Mouse (Mus musculus): ENCODE data around the gene Ywhaq. TPM values are rescaled to one million over a fixed set of nuclear protein-coding genes. Genes with fewer than 3 reads are reported as not detected.
A peak's percentile ranks its signal among the peaks of the same experiment; 100 is the strongest.

Ywhaq gene
- polyA plus RNA-seq (2012; rRNA removed), result 13.5 and 39.4 TPM in 2 replicates

DNA sequence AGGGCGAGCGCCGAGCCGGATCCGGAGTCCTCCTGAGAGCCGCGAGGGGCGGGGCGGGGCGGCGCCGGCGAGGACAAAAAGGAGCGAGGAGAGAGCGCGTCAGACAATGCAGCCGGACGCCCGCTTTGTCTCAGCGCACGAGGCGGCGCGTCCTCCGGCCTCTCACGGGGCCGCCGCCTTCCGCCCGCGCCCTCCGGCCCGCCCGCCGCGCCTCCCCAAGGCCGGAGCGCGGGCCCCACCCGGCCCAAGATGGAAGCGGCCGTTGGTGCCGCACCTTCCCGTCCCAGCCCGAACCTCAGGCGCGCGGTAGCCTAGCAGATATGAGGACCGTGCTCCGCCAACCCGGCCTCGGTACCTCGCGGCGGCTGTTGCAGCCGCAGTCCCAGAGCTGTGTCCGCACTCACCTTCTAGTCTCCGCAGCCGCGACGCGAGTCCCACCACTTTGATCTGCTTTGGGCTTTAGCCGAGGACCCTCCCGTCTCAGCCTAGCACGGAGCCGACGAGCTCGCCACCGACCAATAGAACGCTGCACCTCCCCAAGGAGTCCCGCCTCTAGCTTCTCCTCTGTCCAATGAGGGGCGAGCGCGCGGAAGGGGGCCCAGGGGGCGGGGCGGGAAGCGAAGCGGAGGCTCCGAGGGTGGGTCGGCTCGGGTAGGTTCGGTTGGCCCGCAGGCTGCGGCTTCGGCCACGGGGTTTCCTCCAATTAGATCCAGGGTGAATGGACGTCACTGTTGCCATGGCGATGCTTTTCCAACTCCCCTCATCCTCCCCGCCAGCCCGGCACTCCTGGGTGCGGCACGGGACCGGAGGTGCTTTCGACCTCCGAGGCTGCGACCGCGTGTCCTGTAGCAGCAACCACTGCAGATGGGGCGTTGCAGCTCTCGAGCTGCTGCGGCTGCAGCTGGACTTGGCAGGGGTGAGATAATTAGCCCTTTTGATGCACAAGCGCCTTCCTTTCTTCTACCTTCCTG lies at the start of gene Ywhaq:
Gene Ywhaq (minus strand): TSS at position 538 of the 971 bp plus-strand sequence.
- Histone ChIP-seq H3K27me3 (ENCODE audit: control insufficient read depth, insufficient read depth, low read length) (no peaks in the 10 kb centered on the region), H3K27ac (ENCODE audit: insufficient read depth, low read depth, low read length) (peak within 1 kb of the TSS; percentile 94), H3K4me1 (ENCODE audit: control insufficient read depth, insufficient read depth, insufficient read length, low read length) (peaks cover 3% of the 10 kb centered on the region; the same call in 1 of the 2 replicates), H3K36me3 (ENCODE audit: control insufficient read depth, insufficient read depth, low read length) (peaks cover 12% of the 10 kb centered on the region; the same call in 1 of the 2 replicates), H3K4me3 (ENCODE audit: low read depth, low read length) (peak within 1 kb of the TSS; percentile 71)
- TF ChIP-seq CTCF (IDR thresholded peaks at IDR 0.05; ENCODE audit: extremely low read depth, insufficient read length, insufficient replicate concordance, low read depth, low read length) (no peak), POLR2A (IDR thresholded peaks at IDR 0.05; ENCODE audit: low read depth, low read length) (peak; percentile 92)
- WGBS, result under 1% methylated on average over 103 of the region's 103 CpGs

GRCm38 (mm10) chr12:21463448-21463891 lies 46.0 kb upstream of the Ywhaq start:
- Histone ChIP-seq H3K27me3 (ENCODE audit: control insufficient read depth, insufficient read depth, low read length) (no peaks in the 10 kb centered on the region), H3K36me3 (ENCODE audit: control insufficient read depth, insufficient read depth, low read length) (no peaks in the 10 kb centered on the region), H3K4me1 (ENCODE audit: control insufficient read depth, insufficient read depth, insufficient read length, low read length) (no peaks in the 10 kb centered on the region), H3K27ac (ENCODE audit: insufficient read depth, low read depth, low read length) (no peak overlapping the region), H3K4me3 (ENCODE audit: low read depth, low read length) (no peak overlapping the region)
- WGBS, result 79% methylated on average over 5 of the region's 5 CpGs
- no peak for TF ChIP-seq CTCF (IDR thresholded peaks at IDR 0.05; ENCODE audit: extremely low read depth, insufficient read length, insufficient replicate concordance, low read depth, low read length)
- TF ChIP-seq POLR2A (IDR thresholded peaks at IDR 0.05; ENCODE audit: low read depth, low read length), result no peak

DNA sequence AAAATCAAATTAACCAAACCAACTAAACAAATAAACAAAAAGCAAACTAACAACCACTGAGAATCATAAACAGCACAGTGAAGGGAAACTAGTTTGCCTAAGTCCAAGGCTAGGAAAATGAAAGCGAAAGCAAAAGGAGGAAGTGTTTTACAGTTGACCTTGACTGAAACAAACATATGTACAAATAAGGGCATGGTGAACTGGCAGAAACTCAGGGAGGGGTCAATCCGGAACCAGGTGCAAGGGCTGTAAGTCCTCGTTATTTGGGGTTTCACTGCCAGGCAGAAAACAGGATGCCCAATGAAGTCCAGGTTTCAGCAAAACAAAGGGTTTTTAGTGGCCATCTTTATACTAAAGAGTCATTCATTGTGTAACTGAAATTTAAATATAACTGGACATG lies 45.2 kb upstream of the Ywhaq start:
- Histone ChIP-seq H3K27me3 (ENCODE audit: control insufficient read depth, insufficient read depth, low read length) (no peaks in the 10 kb centered on the region), H3K36me3 (ENCODE audit: control insufficient read depth, insufficient read depth, low read length) (no peaks in the 10 kb centered on the region), H3K4me3 (ENCODE audit: low read depth, low read length) (no peak overlapping the region), H3K27ac (ENCODE audit: insufficient read depth, low read depth, low read length) (no peak overlapping the region; the same call in 1 of the 2 replicates), H3K4me1 (ENCODE audit: control insufficient read depth, insufficient read depth, insufficient read length, low read length) (no peaks in the 10 kb centered on the region)
- WGBS, result 42% methylated on average over 3 of the region's 3 CpGs
- TF ChIP-seq CTCF (IDR thresholded peaks at IDR 0.05; ENCODE audit: extremely low read depth, insufficient read length, insufficient replicate concordance, low read depth, low read length) (no peak), POLR2A (IDR thresholded peaks at IDR 0.05; ENCODE audit: low read depth, low read length) (no peak)

DNA sequence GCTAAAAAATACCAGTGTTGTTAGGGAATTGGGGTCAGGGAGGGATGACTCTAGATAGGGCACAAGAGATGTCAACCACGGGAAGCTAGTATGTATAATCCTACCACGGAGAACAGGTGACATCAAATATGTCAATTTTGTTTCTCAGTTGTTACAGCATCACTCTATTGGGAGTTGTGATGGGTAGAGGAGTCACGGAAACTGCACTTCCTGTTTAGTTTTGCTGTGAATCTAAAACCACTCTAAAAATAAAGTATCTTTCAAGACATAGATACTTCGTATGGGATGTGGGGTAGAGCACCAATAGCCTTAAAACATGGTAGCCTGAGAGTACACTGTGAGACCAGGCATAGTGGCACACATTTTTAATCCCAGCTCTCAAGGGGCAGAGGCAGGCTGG lies 42.2 kb upstream of the Ywhaq start:
- TF ChIP-seq POLR2A (IDR thresholded peaks at IDR 0.05; ENCODE audit: low read depth, low read length) (no peak), CTCF (IDR thresholded peaks at IDR 0.05; ENCODE audit: extremely low read depth, insufficient read length, insufficient replicate concordance, low read depth, low read length) (no peak)
- no peak overlapping the region for H3K27ac ChIP-seq (ENCODE audit: insufficient read depth, low read depth, low read length)
- H3K36me3 ChIP-seq (ENCODE audit: control insufficient read depth, insufficient read depth, low read length), result no peaks in the 10 kb centered on the region

GRCm38 (mm10) chr12:21456021-21456420 lies 38.6 kb upstream of the Ywhaq start:
- Histone ChIP-seq H3K36me3 (ENCODE audit: control insufficient read depth, insufficient read depth, low read length) (no peaks in the 10 kb centered on the region), H3K27ac (ENCODE audit: insufficient read depth, low read depth, low read length) (no peak overlapping the region), H3K4me3 (ENCODE audit: low read depth, low read length) (no peak overlapping the region), H3K27me3 (ENCODE audit: control insufficient read depth, insufficient read depth, low read length) (no peaks in the 10 kb centered on the region), H3K4me1 (ENCODE audit: control insufficient read depth, insufficient read depth, insufficient read length, low read length) (no peaks in the 10 kb centered on the region)
- TF ChIP-seq POLR2A (IDR thresholded peaks at IDR 0.05; ENCODE audit: low read depth, low read length) (no peak), CTCF (IDR thresholded peaks at IDR 0.05; ENCODE audit: extremely low read depth, insufficient read length, insufficient replicate concordance, low read depth, low read length) (no peak)
- 93% methylated on average over 1 of the region's 1 CpGs for WGBS

More for the DNA sequence above, 42.2 kb upstream of the Ywhaq start:
- H3K4me1 ChIP-seq (ENCODE audit: control insufficient read depth, insufficient read depth, insufficient read length, low read length), result no peaks in the 10 kb centered on the region
- no peak overlapping the region for H3K4me3 ChIP-seq (ENCODE audit: low read depth, low read length)
- no peaks in the 10 kb centered on the region for H3K27me3 ChIP-seq (ENCODE audit: control insufficient read depth, insufficient read depth, low read length)
- WGBS, result 84% methylated on average over 4 of the region's 4 CpGs

DNA sequence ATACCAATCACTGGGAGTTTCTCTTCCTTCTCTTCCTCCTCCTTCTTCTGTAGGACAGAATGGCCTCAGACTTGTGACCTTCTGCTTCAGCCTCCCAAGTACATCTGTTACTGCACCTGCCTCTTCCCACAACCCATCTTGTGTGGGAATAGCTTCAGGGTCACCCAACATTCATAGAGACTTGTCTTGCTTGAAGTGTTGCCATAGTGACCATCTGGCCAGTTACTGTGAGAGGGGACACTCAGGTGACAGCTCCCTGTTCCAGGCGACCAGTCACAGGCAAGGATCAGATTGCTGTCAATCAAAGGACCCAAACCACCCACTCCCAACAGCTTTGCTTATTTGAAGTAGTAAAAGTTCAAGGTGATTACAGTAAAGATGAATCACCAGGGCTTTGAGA lies 34.3 kb upstream of the Ywhaq start:
- TF ChIP-seq POLR2A (IDR thresholded peaks at IDR 0.05; ENCODE audit: low read depth, low read length) (no peak), CTCF (IDR thresholded peaks at IDR 0.05; ENCODE audit: extremely low read depth, insufficient read length, insufficient replicate concordance, low read depth, low read length) (no peak)
- Histone ChIP-seq H3K36me3 (ENCODE audit: control insufficient read depth, insufficient read depth, low read length) (no peaks in the 10 kb centered on the region), H3K4me1 (ENCODE audit: control insufficient read depth, insufficient read depth, insufficient read length, low read length) (no peaks in the 10 kb centered on the region), H3K4me3 (ENCODE audit: low read depth, low read length) (no peak overlapping the region), H3K27ac (ENCODE audit: insufficient read depth, low read depth, low read length) (no peak overlapping the region), H3K27me3 (ENCODE audit: control insufficient read depth, insufficient read depth, low read length) (no peaks in the 10 kb centered on the region)
- WGBS, result 31% methylated on average over 1 of the region's 1 CpGs

DNA sequence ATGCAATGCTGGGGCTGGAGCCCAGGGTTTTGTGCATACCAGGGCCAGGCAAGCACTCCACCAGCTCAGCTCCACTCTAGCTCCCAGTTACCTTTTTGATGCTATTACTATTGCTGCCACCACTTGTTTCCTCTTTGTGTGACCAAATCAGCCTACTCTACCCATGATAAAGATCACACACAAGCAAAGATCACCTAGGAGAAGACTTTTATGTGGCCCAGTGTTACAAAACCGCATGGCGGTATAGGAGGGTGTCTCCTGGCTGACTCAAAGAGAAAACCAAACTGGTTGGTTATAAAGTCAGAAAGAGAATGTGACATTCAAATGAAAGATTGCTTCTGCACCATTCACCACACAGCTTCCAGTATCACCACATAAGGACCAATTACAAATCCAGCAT lies 33.9 kb upstream of the Ywhaq start:
- H3K36me3 ChIP-seq (ENCODE audit: control insufficient read depth, insufficient read depth, low read length), result no peaks in the 10 kb centered on the region
- WGBS, result 90% methylated on average over 2 of the region's 2 CpGs

More for the DNA sequence above, 33.9 kb upstream of the Ywhaq start:
- no peaks in the 10 kb centered on the region for H3K4me1 ChIP-seq (ENCODE audit: control insufficient read depth, insufficient read depth, insufficient read length, low read length)
- no peaks in the 10 kb centered on the region for H3K27me3 ChIP-seq (ENCODE audit: control insufficient read depth, insufficient read depth, low read length)
- no peak overlapping the region for H3K27ac ChIP-seq (ENCODE audit: insufficient read depth, low read depth, low read length)
- H3K4me3 ChIP-seq (ENCODE audit: low read depth, low read length), result no peak overlapping the region
- no peak for TF ChIP-seq CTCF (IDR thresholded peaks at IDR 0.05; ENCODE audit: extremely low read depth, insufficient read length, insufficient replicate concordance, low read depth, low read length)
- TF ChIP-seq POLR2A (IDR thresholded peaks at IDR 0.05; ENCODE audit: low read depth, low read length), result no peak
